Mouse (Mus musculus) thymus, adult 2 months (tissue): Measurements from ENCODE around the gene Islr2. TPM values are rescaled to one million over a fixed set of nuclear protein-coding genes. Genes with fewer than 3 reads are reported as not detected.
A peak's percentile ranks its signal among the peaks of the same experiment; 100 is the strongest.

Experiments used
- DNase-seq: peaks from one replicate; pipeline ENCODE4 v3.0.0; 2021
- H3K27ac ChIP-seq: fragments of 200-500 bp; 2 replicates; pipeline ENCODE4 v1.5.1; 2012; ENCODE audit warnings: low read length, control low read depth; ENCODE audit not compliant: control insufficient read depth, insufficient read depth
- H3K27me3 ChIP-seq: fragments of 200-500 bp; 2 replicates; pipeline ENCODE4 v1.6.1; 2012; ENCODE audit warnings: mild to moderate bottlenecking, low read length, moderate library complexity, mixed read lengths; ENCODE audit not compliant: control insufficient read depth, insufficient read depth
- H3K36me3 ChIP-seq: fragments of 200-500 bp; 2 replicates; pipeline ENCODE4 v1.6.1; 2012; ENCODE audit warnings: mild to moderate bottlenecking, low read length, moderate library complexity; ENCODE audit not compliant: control insufficient read depth, insufficient read depth
- H3K4me1 ChIP-seq: fragments of 200-500 bp; replicated peaks from 2 replicates; pipeline ENCODE4 v1.6.1; 2012; ENCODE audit warnings: low read length; ENCODE audit not compliant: control insufficient read depth, insufficient read depth
- H3K4me3 ChIP-seq: fragments of 200-500 bp; 2 replicates; pipeline ENCODE4 v1.5.1; 2012; ENCODE audit warnings: mild to moderate bottlenecking, low read length, control low read depth, moderate library complexity; ENCODE audit not compliant: control insufficient read depth, insufficient read depth
- CTCF ChIP-seq: fragments of 200-500 bp; IDR thresholded peaks from 2 replicates; pipeline ENCODE4 v1.5.1; 2012; ENCODE audit warnings: mild to moderate bottlenecking, control low read depth, low read length, moderate library complexity, borderline replicate concordance; ENCODE audit not compliant: control insufficient read depth, poor library complexity, insufficient read depth; ENCODE audit errors: extremely low read depth
- POLR2A ChIP-seq: fragments of 200-500 bp; IDR thresholded peaks from 2 replicates; pipeline ENCODE4 v1.6.1; 2012; ENCODE audit warnings: mild to moderate bottlenecking, low read length, control low read depth, moderate library complexity; ENCODE audit not compliant: control insufficient read depth, poor library complexity, insufficient read depth; ENCODE audit errors: extremely low read depth
- WGBS: fragments of 180-500 bp; shearing (Covaris S2); methylation state at CpG from one replicate; pipeline ENCODE4 v1.1.7; 2018; 5-methylcytosine and 5-hydroxymethylcytosine counted together
- polyA plus RNA-seq: library from polyadenylated mRNA; depleted of rRNA; stranded (reverse); fragments of >200 nt; gene quantifications from 2 replicates; pipeline ENCODE4 v1.2.3, GENCODE M21; 2012

Gene Islr2
- polyA plus RNA-seq, 1 experiment: 0.50 TPM

DNA sequence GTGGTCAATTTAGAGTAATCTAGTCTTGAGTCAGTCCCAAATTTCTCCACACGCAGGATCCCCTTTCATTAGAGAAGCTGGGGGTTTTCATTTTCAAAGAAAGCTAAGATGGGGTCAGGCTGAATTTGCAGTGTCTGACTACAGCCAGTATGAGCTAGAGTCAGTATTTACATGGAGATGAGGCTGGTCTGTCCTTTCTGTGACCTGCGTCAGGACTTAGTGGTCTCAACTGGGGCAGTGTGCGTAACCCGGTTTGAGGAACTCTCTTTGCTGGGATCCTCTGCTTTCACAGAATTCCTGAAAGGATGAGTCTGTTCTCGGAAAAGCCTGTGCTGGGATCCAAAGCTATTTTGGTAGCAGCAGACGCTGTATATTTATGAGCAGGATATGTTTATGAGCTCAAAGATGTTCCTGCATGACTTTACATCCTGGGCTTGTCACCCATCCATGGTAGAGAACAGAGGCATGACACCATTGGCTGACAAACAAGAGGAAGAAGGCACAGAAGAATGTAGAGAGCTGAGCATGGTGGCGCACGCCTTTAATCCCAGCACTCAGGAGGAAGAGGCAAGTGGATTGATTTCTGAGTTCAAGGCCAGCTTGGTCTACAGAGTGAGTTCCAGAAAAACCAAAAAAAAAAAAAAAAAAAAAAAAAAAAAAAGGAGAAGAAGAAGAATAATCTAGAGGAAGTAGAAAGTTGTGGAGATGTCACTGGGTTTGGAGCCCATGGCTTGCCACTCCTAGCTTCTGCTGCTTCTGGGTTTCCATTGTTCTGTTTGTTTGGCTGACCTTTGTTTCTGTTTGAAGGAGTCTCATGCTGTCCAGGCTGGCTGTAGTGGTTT is 5.6 kb upstream of the Islr2 start:
- Histone ChIP-seq H3K4me1 (peaks cover 10% of the 10 kb centered on the region), H3K36me3 (no peaks in the 10 kb centered on the region), H3K27me3 (no peaks in the 10 kb centered on the region), H3K27ac (no peak overlapping the region), H3K4me3 (no peak overlapping the region)
- TF ChIP-seq POLR2A (no peak), CTCF (no peak)
- 93% methylated on average over 8 of the region's 8 CpGs for WGBS
- DNase-seq: no peak

DNA sequence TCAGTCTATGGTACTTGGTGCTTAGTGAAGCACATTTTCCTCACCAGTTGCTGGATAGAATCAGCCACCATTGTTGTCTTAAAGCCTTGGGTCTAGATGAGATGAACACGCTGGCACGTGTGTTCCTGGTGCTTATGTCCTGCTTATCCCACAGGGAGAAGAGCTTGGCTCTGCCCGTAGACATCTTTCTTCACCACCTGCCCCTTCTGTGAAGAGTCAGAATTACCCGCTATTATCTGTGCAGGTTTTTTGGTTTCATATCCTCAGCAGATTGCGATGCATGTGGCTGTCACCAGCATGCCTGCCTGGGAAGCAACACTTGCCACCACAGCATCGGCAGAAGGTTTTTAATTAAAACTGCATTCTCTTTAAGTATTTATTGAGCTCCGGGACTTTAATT is 1.9 kb upstream of the Islr2 start:
- TF ChIP-seq POLR2A (no peak), CTCF (no peak)
- peaks cover 16% of the 10 kb centered on the region; the same call in 1 of the 2 replicates for H3K27me3 ChIP-seq
- 94% methylated on average over 7 of the region's 7 CpGs for WGBS

DNA sequence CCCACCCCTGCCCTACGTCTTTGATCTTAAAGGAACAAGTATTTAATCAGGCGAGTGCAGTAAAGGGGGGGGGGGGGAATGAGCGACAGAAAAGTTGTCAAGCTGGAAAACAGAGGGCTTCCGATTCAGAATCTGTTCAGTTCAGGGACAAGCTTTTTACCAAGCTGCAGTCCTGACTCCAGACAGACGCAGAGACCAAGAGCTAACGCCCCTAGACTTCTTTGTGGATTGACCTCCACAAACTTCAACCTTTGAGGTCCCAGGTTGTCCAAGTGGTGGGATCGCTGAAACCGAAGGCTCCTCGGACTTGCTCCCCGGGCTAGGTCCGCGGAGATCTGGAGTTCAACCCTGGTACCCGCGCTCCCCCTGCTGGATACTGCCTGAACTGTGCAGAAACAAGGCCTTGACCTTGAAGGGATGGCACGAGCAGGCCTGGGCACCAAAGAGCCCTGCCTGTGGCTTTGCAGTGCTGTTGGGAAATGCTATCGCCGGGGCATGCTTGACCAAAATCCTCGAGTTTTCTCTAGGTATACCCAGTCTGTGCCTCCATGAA is 405 bp upstream of the Islr2 start:
- no peaks in the 10 kb centered on the region for H3K36me3 ChIP-seq
- no peak overlapping the region for H3K27ac ChIP-seq
- DNase-seq: peak; percentile 93
- 3% methylated on average over 18 of the region's 18 CpGs for WGBS
- H3K27me3 ChIP-seq: peaks cover 20% of the 10 kb centered on the region; the same call in 1 of the 2 replicates
- H3K4me3 ChIP-seq: peak overlapping the region; percentile 49
- TF ChIP-seq CTCF (peak; percentile 98), POLR2A (no peak)
- H3K4me1 ChIP-seq: 0 out of 2 replicates have a peak, but pooled peaks cover 2% of the 10 kb centered on the region

More for the DNA sequence above, 1.9 kb upstream of the Islr2 start:
- no peak for DNase-seq
- Histone ChIP-seq H3K4me1 (0 out of 2 replicates have a peak, but pooled peaks cover 2% of the 10 kb centered on the region), H3K27ac (no peak overlapping the region), H3K36me3 (no peaks in the 10 kb centered on the region), H3K4me3 (no peak overlapping the region)

DNA sequence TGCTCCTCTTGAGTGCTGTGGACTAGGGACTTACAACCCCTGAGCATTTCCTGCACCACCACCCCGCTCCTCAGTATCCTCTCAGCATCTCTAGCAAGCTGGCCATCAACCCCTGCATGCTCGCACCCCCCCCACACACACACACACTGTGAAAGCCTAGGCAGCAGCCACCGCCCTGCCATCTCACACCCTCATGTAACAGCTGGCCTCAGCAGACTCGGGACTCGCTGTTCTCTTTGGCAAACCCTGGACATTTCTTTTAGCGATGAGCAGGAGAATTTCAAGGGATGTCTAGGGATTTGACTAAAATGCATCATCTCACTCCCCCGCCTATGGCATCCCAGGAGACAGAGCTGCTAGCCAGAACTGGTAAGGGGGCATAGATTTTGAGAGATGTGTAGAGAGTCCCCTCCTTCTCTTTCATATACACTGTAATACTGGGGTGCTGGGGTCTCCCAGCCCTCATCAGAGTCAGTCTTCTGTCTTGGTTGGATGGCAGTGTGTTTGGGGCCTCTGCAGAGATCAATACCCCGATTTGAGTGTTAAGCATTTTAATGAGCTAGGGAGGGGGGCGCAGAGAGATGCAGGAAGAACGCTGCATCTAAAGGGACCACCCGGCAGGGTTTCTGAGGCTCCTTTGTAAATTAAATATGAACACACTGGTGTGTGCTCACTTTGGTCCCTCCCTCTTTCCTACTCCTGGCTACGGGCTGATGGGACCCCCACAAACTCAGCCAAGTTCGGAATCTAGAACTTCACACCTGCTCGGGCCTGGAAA is 1.3 kb downstream of the Islr2 start:
- H3K27ac ChIP-seq: no peak overlapping the region
- H3K36me3 ChIP-seq: no peaks in the 10 kb centered on the region
- DNase-seq: no peak
- no peak overlapping the region for H3K4me3 ChIP-seq
- 19% methylated on average over 14 of the region's 14 CpGs for WGBS
- peaks cover 27% of the 10 kb centered on the region; the same call in 1 of the 2 replicates for H3K27me3 ChIP-seq
- TF ChIP-seq CTCF (no peak), POLR2A (no peak)
- peaks cover 9% of the 10 kb centered on the region; the same call in 1 of the 2 replicates for H3K4me1 ChIP-seq

GRCm38 (mm10) chr9:58201861-58202549 is 2.1 kb downstream of the Islr2 start:
- 14% methylated on average over 37 of the region's 37 CpGs for WGBS
- peaks cover 35% of the 10 kb centered on the region; the same call in 1 of the 2 replicates for H3K27me3 ChIP-seq

More at GRCm38 (mm10) chr9:58201861-58202549, 2.1 kb downstream of the Islr2 start:
- Histone ChIP-seq H3K4me3 (no peak overlapping the region), H3K4me1 (peaks cover 17% of the 10 kb centered on the region; the same call in 1 of the 2 replicates), H3K27ac (no peak overlapping the region), H3K36me3 (no peaks in the 10 kb centered on the region)
- no peak for TF ChIP-seq CTCF
- TF ChIP-seq POLR2A: no peak
- no peak for DNase-seq
